Mouse (Mus musculus) ES-Bruce4 (cell line): ENCODE measurements around the gene Arntl. TPM values are rescaled to one million over a fixed set of nuclear protein-coding genes. Genes with fewer than 3 reads are reported as not detected.

Experiments
- H3K27ac ChIP-seq: 2 replicates; pipeline ENCODE4 v1.5.1; 2012; ENCODE audit warnings: low read length, inconsistent platforms; ENCODE audit not compliant: insufficient read depth
- H3K27me3 ChIP-seq: 2 replicates; pipeline ENCODE4 v1.6.1; 2012; ENCODE audit warnings: mild to moderate bottlenecking, low read length, inconsistent platforms; ENCODE audit not compliant: control insufficient read depth, poor library complexity, insufficient read depth, severe bottlenecking
- H3K36me3 ChIP-seq: 2 replicates; pipeline ENCODE4 v1.6.1; 2012; ENCODE audit warnings: inconsistent platforms, mild to moderate bottlenecking, low read length, moderate library complexity; ENCODE audit not compliant: control insufficient read depth, poor library complexity, insufficient read depth, severe bottlenecking
- H3K4me1 ChIP-seq: one replicate; pipeline ENCODE4 v1.8.1; 2011; ENCODE audit warnings: low read length; ENCODE audit not compliant: control insufficient read depth, insufficient read depth
- H3K4me3 ChIP-seq: 2 replicates; pipeline ENCODE4 v1.5.1; 2011; ENCODE audit warnings: low read depth, mild to moderate bottlenecking, low read length
- H3K9ac ChIP-seq: 2 replicates; pipeline ENCODE4 v1.6.1; 2012; ENCODE audit warnings: low read depth, mild to moderate bottlenecking, inconsistent platforms; ENCODE audit not compliant: poor library complexity, severe bottlenecking
- H3K9me3 ChIP-seq: replicated peaks from 2 replicates; pipeline ENCODE4 v1.6.1; 2012; ENCODE audit warnings: mild to moderate bottlenecking, low read length, inconsistent platforms; ENCODE audit not compliant: control insufficient read depth, poor library complexity, insufficient read depth, severe bottlenecking
- CTCF ChIP-seq: IDR thresholded peaks from one replicate; pipeline ENCODE4 v1.8.1; 2011; ENCODE audit warnings: low read depth, low read length
- EP300 ChIP-seq: IDR thresholded peaks from 2 replicates; pipeline ENCODE4 v1.6.1; 2011; ENCODE audit warnings: low read depth, low read length; ENCODE audit not compliant: insufficient read depth
- POLR2A ChIP-seq: IDR thresholded peaks from one replicate; pipeline ENCODE4 v1.8.1; 2011; ENCODE audit warnings: low read length; ENCODE audit not compliant: insufficient read depth
- polyA plus RNA-seq: library from polyadenylated mRNA; stranded (reverse); fragments of >200 nt; gene quantifications from 2 replicates; pipeline ENCODE4 v1.2.4, GENCODE M21; 2011; ENCODE audit warnings: low read depth; ENCODE audit not compliant: missing spikeins, insufficient read depth, insufficient read length

Arntl gene
- polyA plus RNA-seq, 1 experiment: 13.3 TPM

DNA sequence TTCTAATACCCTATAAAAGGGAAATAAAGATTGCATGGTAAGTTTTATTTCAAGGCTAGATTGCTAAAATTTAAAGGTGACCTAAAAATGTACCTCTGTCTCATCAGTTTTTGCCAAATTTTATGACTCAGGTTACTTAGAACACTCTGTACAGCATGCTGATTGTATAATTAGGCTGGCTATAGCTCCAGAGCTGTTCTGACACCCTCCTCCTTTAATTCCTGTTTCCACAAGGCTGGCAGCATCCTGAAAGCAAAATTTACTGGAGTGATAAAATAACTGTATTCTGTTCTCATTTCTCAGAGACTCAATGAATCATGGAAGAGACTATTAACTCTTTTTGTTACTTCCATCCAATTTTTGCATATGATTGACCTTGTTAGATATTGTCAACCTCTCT lies 126.8 kb downstream of the Arntl start:
- no peaks in the 10 kb centered on the region for H3K27me3 ChIP-seq

GRCm38 (mm10) chr7:113335250-113335649 lies 128.0 kb downstream of the Arntl start:
- Histone ChIP-seq H3K36me3 (no peaks in the 10 kb centered on the region), H3K4me1 (no peaks in the 10 kb centered on the region), H3K27ac (no peak overlapping the region), H3K9ac (no peak overlapping the region), H3K4me3 (no peak overlapping the region), H3K9me3 (no peaks in the 10 kb centered on the region), H3K27me3 (no peaks in the 10 kb centered on the region)
- TF ChIP-seq EP300 (no peak), POLR2A (no peak), CTCF (no peak)

More for the DNA sequence above, 126.8 kb downstream of the Arntl start:
- H3K4me1 ChIP-seq: no peaks in the 10 kb centered on the region
- no peak overlapping the region for H3K27ac ChIP-seq
- no peak for TF ChIP-seq CTCF
- TF ChIP-seq POLR2A: no peak
- H3K9ac ChIP-seq: no peak overlapping the region
- H3K36me3 ChIP-seq: no peaks in the 10 kb centered on the region
- no peak overlapping the region for H3K4me3 ChIP-seq
- no peaks in the 10 kb centered on the region for H3K9me3 ChIP-seq

DNA sequence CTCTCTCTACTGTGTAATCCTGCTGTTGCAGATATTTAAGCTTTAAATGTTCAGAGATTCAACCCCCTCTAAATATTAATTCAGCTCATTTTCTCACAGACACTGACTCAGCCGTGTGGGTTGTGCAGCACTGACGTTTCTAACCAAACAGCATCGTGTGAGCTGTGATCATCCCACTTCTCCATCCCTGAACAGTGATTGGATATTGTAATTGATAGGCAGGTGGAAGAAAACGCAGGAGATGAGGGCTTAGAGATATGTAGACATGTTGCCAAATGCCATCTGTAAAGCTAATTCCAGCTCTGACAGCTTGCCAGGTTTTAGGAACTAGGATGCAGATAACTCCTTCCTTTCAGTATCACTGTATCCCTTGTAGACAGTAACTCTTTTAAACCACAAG lies 140.0 kb downstream of the Arntl start:
- H3K9me3 ChIP-seq: no peaks in the 10 kb centered on the region
- no peaks in the 10 kb centered on the region for H3K4me1 ChIP-seq
- H3K4me3 ChIP-seq: no peak overlapping the region
- no peaks in the 10 kb centered on the region for H3K27me3 ChIP-seq
- no peaks in the 10 kb centered on the region for H3K36me3 ChIP-seq
- H3K9ac ChIP-seq: no peak overlapping the region
- TF ChIP-seq POLR2A: no peak
- TF ChIP-seq CTCF: no peak
- no peak for TF ChIP-seq EP300
- no peak overlapping the region for H3K27ac ChIP-seq

GRCm38 (mm10) chr7:113347694-113348093 lies 140.4 kb downstream of the Arntl start:
- H3K4me3 ChIP-seq: no peak overlapping the region

GRCm38 (mm10) chr7:113349089-113349488 lies 141.8 kb downstream of the Arntl start:
- Histone ChIP-seq H3K27me3 (no peaks in the 10 kb centered on the region), H3K4me1 (no peaks in the 10 kb centered on the region), H3K27ac (no peak overlapping the region), H3K4me3 (no peak overlapping the region), H3K9ac (no peak overlapping the region), H3K9me3 (no peaks in the 10 kb centered on the region), H3K36me3 (no peaks in the 10 kb centered on the region)
- TF ChIP-seq POLR2A (no peak), CTCF (no peak), EP300 (no peak)

More at GRCm38 (mm10) chr7:113347694-113348093, 140.4 kb downstream of the Arntl start:
- Histone ChIP-seq H3K36me3 (no peaks in the 10 kb centered on the region), H3K9me3 (no peaks in the 10 kb centered on the region), H3K4me1 (no peaks in the 10 kb centered on the region), H3K27ac (no peak overlapping the region), H3K9ac (no peak overlapping the region), H3K27me3 (no peaks in the 10 kb centered on the region)
- TF ChIP-seq EP300 (no peak), POLR2A (no peak)

Other genes with a start within 250 kb of the Arntl start
- 28.8 and 31.4 TPM in 2 replicates for gene Btbd10, start 161.9 kb downstream of the Arntl start, polyA plus RNA-seq
- gene Pth, start 181.1 kb downstream of the Arntl start, polyA plus RNA-seq: not detected in 2 replicates